Mouse (Mus musculus): Measurements from ENCODE around the gene Trmo. TPM values are rescaled to one million over a fixed set of nuclear protein-coding genes. Genes with fewer than 3 reads are reported as not detected.

The Trmo gene
- polyA plus RNA-seq, 1 experiment from 2014 or later = 7.5 TPM

DNA sequence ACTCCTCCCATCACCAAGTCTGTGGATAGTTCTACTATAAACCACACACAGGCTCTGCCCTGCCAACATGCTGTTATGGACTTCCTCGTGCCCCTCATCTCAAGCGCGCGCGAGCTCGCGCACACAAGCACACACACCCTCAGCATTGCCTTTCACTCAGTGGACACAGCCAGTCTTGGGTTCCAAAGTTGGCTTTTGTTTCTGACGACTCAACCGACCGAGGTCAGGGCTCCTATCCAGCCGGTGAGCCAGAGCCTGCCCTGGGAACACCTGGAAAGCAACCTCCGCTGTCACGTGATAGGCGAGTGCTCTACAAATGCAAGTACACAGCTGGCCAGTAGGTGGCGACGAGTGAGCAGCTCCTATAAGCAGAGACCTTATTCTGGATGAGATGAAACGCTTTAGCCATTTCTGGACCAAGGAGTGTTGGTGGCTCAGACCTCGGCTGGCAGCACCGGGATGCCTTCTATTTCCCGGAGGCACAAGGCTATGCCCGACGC lies 14.3 kb downstream of the Trmo start:
- DNase-seq (ENCODE audit: low spot score) (peak; percentile 87), ATAC-seq (ENCODE audit: low FRiP score, low TSS enrichment) (peak; percentile 80)
- Histone ChIP-seq H3K36me3 (ENCODE audit: control insufficient read depth, insufficient read depth, low read length) (peaks cover 9% of the 10 kb centered on the region; the same call in 1 of the 2 replicates), H3K4me3 (ENCODE audit: low read depth, low read length) (peak overlapping the region; percentile 28), H3K4me2 (replicated peaks; ENCODE audit: low read depth) (peak overlapping the region; percentile 53), H3K4me1 (replicated peaks; ENCODE audit: control insufficient read depth, insufficient read depth) (no peaks in the 10 kb centered on the region), H3K27me3 (ENCODE audit: control insufficient read depth, insufficient read depth, low read length) (no peaks in the 10 kb centered on the region), H3K27ac (replicated peaks) (no peak overlapping the region), H3K9ac (ENCODE audit: low read length) (no peak overlapping the region), H3K9me3 (ENCODE audit: control insufficient read depth, low read length) (no peaks in the 10 kb centered on the region)
- 20% methylated on average over 22 of the region's 22 CpGs for WGBS
- peak; percentile 96 for TF ChIP-seq CTCF (IDR thresholded peaks at IDR 0.05; ENCODE audit: low read depth)
- no peak for TF ChIP-seq EP300 (optimal IDR thresholded peaks at IDR 0.05)

DNA sequence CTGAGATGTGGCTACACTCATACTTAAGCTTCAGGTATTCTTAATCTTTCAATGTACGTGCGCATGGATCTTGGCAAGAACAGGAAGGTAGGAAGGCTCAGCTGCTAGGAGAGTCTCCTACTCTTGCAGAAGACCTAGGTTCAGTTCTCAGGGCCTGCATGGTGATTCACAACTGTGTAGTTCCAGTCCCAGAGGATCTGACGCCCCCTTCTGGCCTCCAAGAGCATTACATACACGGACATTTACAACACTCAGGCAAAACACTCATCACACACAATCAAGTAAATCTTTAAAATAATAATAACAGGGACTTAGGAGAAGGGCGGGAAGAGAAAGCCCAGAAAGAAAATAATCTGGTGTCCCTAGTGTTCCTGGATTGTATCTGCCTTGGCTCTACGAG lies 14.8 kb downstream of the Trmo start:
- no peaks in the 10 kb centered on the region for H3K4me1 ChIP-seq (replicated peaks; ENCODE audit: control insufficient read depth, insufficient read depth)
- no peaks in the 10 kb centered on the region for H3K27me3 ChIP-seq (ENCODE audit: control insufficient read depth, insufficient read depth, low read length)
- peaks cover 7% of the 10 kb centered on the region; the same call in 1 of the 2 replicates for H3K36me3 ChIP-seq (ENCODE audit: control insufficient read depth, insufficient read depth, low read length)
- H3K27ac ChIP-seq (replicated peaks) = no peak overlapping the region
- H3K4me3 ChIP-seq (ENCODE audit: low read depth, low read length) = no peak overlapping the region
- WGBS = 54% methylated on average over 6 of the region's 6 CpGs
- no peak for ATAC-seq (ENCODE audit: low FRiP score, low TSS enrichment)
- TF ChIP-seq CTCF (IDR thresholded peaks at IDR 0.05; ENCODE audit: low read depth) = peak; percentile 66
- TF ChIP-seq EP300 (optimal IDR thresholded peaks at IDR 0.05) = no peak
- H3K4me2 ChIP-seq (replicated peaks; ENCODE audit: low read depth) = peak overlapping the region; percentile 53
- no peaks in the 10 kb centered on the region for H3K9me3 ChIP-seq (ENCODE audit: control insufficient read depth, low read length)
- H3K9ac ChIP-seq (ENCODE audit: low read length) = no peak overlapping the region
- DNase-seq (ENCODE audit: low spot score) = no peak

DNA sequence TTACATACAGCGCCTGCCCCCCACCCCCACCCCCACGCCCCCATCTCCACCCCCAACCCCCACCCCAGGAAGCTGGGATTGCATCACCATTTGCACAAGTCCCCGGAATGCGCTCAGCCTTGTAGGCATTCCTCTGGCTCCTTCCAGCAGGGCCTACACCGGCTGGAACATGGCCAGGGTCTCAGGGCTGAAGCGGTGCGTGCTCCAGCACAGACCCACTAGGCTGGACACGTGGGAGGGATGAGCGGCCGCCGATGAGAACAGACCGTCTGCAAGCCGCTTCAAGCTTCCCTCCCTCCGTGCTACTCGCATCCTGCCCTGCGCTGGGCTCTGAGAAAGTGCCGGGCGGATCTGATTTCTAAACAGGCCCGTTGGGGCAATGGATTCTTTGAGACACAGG lies 18.2 kb downstream of the Trmo start:
- H3K9ac ChIP-seq (ENCODE audit: low read length) = no peak overlapping the region
- no peaks in the 10 kb centered on the region for H3K9me3 ChIP-seq (ENCODE audit: control insufficient read depth, low read length)
- ATAC-seq (ENCODE audit: low FRiP score, low TSS enrichment) (peak; percentile 72; the same call in 1 of the 2 replicates), DNase-seq (ENCODE audit: low spot score) (peak; percentile 70)
- H3K4me1 ChIP-seq (replicated peaks; ENCODE audit: control insufficient read depth, insufficient read depth) = no peaks in the 10 kb centered on the region
- WGBS = 1% methylated on average over 17 of the region's 19 CpGs
- no peaks in the 10 kb centered on the region for H3K27me3 ChIP-seq (ENCODE audit: control insufficient read depth, insufficient read depth, low read length)
- no peak overlapping the region for H3K4me3 ChIP-seq (ENCODE audit: low read depth, low read length)
- no peak overlapping the region for H3K27ac ChIP-seq (replicated peaks)
- no peak for TF ChIP-seq CTCF (IDR thresholded peaks at IDR 0.05; ENCODE audit: low read depth)
- no peak for TF ChIP-seq EP300 (optimal IDR thresholded peaks at IDR 0.05)
- no peaks in the 10 kb centered on the region for H3K36me3 ChIP-seq (ENCODE audit: control insufficient read depth, insufficient read depth, low read length)
- H3K4me2 ChIP-seq (replicated peaks; ENCODE audit: low read depth) = peak overlapping the region; percentile 32; the same call in 1 of the 2 replicates

DNA sequence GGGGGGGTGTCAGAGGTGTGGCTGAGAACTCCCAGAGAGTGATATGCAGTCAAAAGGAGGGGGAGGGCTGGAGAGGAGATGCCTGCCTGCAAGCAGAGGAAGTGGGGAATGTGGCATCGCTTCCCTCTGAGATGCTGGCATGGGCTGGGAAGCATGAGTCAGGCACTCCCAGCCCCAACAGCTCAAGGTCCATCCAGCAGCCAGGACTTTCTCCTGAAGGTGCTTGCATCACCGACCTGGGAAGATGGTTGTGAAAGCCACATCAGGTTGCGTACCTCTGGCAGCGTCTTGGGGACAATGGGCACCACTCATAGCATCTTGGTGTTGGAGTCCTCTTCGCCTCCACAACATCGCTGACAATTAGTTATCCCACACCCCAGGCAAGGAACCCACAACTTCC lies 18.8 kb downstream of the Trmo start:
- TF ChIP-seq EP300 (optimal IDR thresholded peaks at IDR 0.05) = no peak
- no peak for TF ChIP-seq CTCF (IDR thresholded peaks at IDR 0.05; ENCODE audit: low read depth)
- ATAC-seq (ENCODE audit: low FRiP score, low TSS enrichment) (0 out of 2 replicates have a peak, but pooled peaks have one; percentile 40), DNase-seq (ENCODE audit: low spot score) (peak; percentile 38)
- Histone ChIP-seq H3K4me3 (ENCODE audit: low read depth, low read length) (no peak overlapping the region), H3K27me3 (ENCODE audit: control insufficient read depth, insufficient read depth, low read length) (no peaks in the 10 kb centered on the region), H3K9me3 (ENCODE audit: control insufficient read depth, low read length) (no peaks in the 10 kb centered on the region), H3K27ac (replicated peaks) (no peak overlapping the region), H3K36me3 (ENCODE audit: control insufficient read depth, insufficient read depth, low read length) (no peaks in the 10 kb centered on the region), H3K4me2 (replicated peaks; ENCODE audit: low read depth) (no peak overlapping the region), H3K4me1 (replicated peaks; ENCODE audit: control insufficient read depth, insufficient read depth) (no peaks in the 10 kb centered on the region), H3K9ac (ENCODE audit: low read length) (no peak overlapping the region)
- 41% methylated on average over 6 of the region's 6 CpGs for WGBS

DNA sequence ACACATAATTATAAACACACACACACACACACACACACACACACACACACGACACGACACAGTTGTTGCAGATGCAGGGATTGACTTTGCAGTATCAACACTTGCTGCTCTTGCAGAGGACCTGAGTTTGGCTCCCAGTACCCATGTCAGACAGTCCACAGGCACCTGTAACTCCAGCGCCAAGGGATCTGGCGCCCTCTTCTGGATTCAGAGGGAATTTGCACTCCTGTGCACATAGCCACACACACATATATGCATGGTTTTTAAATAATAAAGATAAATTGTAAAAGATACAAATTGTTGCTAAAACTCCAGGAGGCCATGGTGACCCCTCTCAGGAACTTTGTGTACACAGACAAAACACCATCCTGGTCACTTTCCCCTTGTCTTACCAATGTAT lies 20.2 kb downstream of the Trmo start:
- Histone ChIP-seq H3K9ac (ENCODE audit: low read length) (no peak overlapping the region), H3K9me3 (ENCODE audit: control insufficient read depth, low read length) (0 out of 2 replicates have a peak, but pooled peaks cover 2% of the 10 kb centered on the region), H3K36me3 (ENCODE audit: control insufficient read depth, insufficient read depth, low read length) (no peaks in the 10 kb centered on the region), H3K27ac (replicated peaks) (no peak overlapping the region), H3K27me3 (ENCODE audit: control insufficient read depth, insufficient read depth, low read length) (no peaks in the 10 kb centered on the region), H3K4me1 (replicated peaks; ENCODE audit: control insufficient read depth, insufficient read depth) (no peaks in the 10 kb centered on the region), H3K4me3 (ENCODE audit: low read depth, low read length) (no peak overlapping the region), H3K4me2 (replicated peaks; ENCODE audit: low read depth) (no peak overlapping the region)
- DNase-seq (ENCODE audit: low spot score) (no peak), ATAC-seq (ENCODE audit: low FRiP score, low TSS enrichment) (no peak)
- TF ChIP-seq EP300 (optimal IDR thresholded peaks at IDR 0.05) (no peak), CTCF (IDR thresholded peaks at IDR 0.05; ENCODE audit: low read depth) (peak; percentile 56)
- 66% methylated on average over 4 of the region's 4 CpGs for WGBS

DNA sequence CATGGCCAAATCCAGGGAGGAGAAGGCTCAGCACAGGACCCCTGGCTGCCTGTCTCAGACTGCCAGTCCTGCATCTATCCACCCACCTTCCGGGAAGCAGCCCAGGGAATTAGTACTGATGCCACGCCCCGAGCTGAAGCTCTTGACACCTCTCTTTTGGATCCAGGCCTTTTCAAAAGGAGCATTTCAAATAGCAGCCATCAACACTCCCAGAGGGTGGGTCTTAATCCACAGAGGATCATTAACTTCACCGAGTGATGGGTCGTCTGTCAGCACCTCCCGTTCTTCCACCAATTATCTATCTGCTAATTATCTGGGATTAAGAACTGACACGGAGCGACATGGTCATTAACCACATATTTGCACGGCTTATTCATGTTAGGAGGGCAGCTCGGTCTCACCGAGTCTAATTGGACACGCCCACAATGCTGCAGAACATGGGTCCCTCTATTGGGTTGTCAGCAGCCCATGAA lies 21.7 kb downstream of the Trmo start:
- no peak overlapping the region for H3K27ac ChIP-seq (replicated peaks)
- no peak for DNase-seq (ENCODE audit: low spot score)
- H3K4me1 ChIP-seq (replicated peaks; ENCODE audit: control insufficient read depth, insufficient read depth) = no peaks in the 10 kb centered on the region
- no peak overlapping the region for H3K9ac ChIP-seq (ENCODE audit: low read length)
- ATAC-seq (ENCODE audit: low FRiP score, low TSS enrichment) = no peak
- no peak overlapping the region for H3K4me2 ChIP-seq (replicated peaks; ENCODE audit: low read depth)
- no peak for TF ChIP-seq EP300 (optimal IDR thresholded peaks at IDR 0.05)
- TF ChIP-seq CTCF (IDR thresholded peaks at IDR 0.05; ENCODE audit: low read depth) = no peak
- H3K27me3 ChIP-seq (ENCODE audit: control insufficient read depth, insufficient read depth, low read length) = no peaks in the 10 kb centered on the region
- no peak overlapping the region for H3K4me3 ChIP-seq (ENCODE audit: low read depth, low read length)
- H3K9me3 ChIP-seq (ENCODE audit: control insufficient read depth, low read length) = 0 out of 2 replicates have a peak, but pooled peaks cover 2% of the 10 kb centered on the region
- no peaks in the 10 kb centered on the region for H3K36me3 ChIP-seq (ENCODE audit: control insufficient read depth, insufficient read depth, low read length)
- WGBS = 8% methylated on average over 12 of the region's 12 CpGs
